Mouse (Mus musculus): ENCODE measurements at regions not wholly inside any gene's neighbourhood (a gene's known extent, or its start where the extent isn't known, plus 50 kb on each side); places are given as distances from the start of the nearest gene placed in this dataset.

- no peak for TF ChIP-seq CTCF (IDR thresholded peaks at IDR 0.05; ENCODE audit: control insufficient read depth, insufficient read depth, insufficient read length)
- TF ChIP-seq MAX (IDR thresholded peaks at IDR 0.05) = no peak
- TF ChIP-seq CEBPB (IDR thresholded peaks at IDR 0.05; ENCODE audit: low read depth) = no peak
- no peak for TF ChIP-seq USF1 (IDR thresholded peaks at IDR 0.05; ENCODE audit: low read depth)
- TF ChIP-seq MYOG (IDR thresholded peaks at IDR 0.05; ENCODE audit: control insufficient read depth, extremely low read depth, insufficient read length) = no peak
- no peak for TF ChIP-seq MYOD1 (IDR thresholded peaks at IDR 0.05; ENCODE audit: control insufficient read depth, insufficient read length, low read depth)
- TF ChIP-seq FOSL1 (IDR thresholded peaks at IDR 0.05; ENCODE audit: insufficient read depth, low read length, poor library complexity, severe bottlenecking) = no peak
Observed at GRCm38 (mm10) chr13:48042172-48042571, 218.9 kb upstream of the Id4 start.

Data from C2C12 (cell line).